ENCODE assay signal across 16 mouse cellular contexts in the genomic region with DNA sequence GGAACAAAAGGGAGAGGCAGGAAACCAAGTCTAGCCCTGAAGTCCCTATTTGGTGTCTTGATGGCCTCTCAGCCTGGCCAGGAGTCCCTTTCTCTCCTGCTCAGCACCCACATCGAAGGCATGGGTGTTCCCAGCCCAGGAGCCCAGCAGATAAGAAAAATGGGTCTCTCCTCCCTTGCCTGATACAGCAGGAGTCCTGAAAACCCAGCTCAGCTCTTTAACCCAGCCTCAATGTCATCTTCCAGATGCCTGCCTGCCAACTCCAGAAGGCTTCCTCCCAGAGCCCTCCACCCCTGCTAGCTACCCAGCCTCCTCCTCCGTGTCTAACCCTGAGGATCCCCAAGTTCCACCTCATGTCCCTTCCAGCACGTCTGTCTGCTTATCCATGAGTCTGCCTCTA. TPM values are rescaled to one million over a fixed set of nuclear protein-coding genes. Genes with fewer than 3 reads are reported as not detected.
A peak's percentile ranks its signal among the peaks of the same experiment; 100 is the strongest.
DNase-seq lines count a peak whose midpoint lies in the region; ATAC-seq and TF ChIP-seq lines count a peak whose summit lies in the region.
"Had no signal": no experiment of that assay in that cellular context is flagged by ENCODE, and none has a peak within 500 bp of the region (broad histone marks: within the 10 kb centered on the region; RNA-seq: fewer than 3 reads in every experiment).

No protein-coding gene starts in this region.

- intact Hi-C loops in heart, adult 2 months (cut with DNase I): no loop called here

- no peak overlapping the region for H3K27ac ChIP-seq in heart, adult 2 months
- H3K27ac ChIP-seq in neural tube, embryonic 15.5 days (replicated peaks): no peak overlapping the region
- no peak overlapping the region for H3K27ac ChIP-seq in stomach, postnatal 0 days (replicated peaks)
- H3K27ac ChIP-seq: embryonic facial prominence, embryonic 12.5 days; hindbrain, embryonic 13.5 days; limb, embryonic 12.5 days had no signal

- no peak for TF ChIP-seq POLR2A in heart, adult 2 months (IDR thresholded peaks at IDR 0.05; ENCODE audit: insufficient read depth, low read depth, low read length)

- no peak for TF ChIP-seq CTCF in heart, adult 2 months (IDR thresholded peaks at IDR 0.05)
- no peak for TF ChIP-seq CTCF in stomach, postnatal 0 days (IDR thresholded peaks at IDR 0.05; ENCODE audit: low read depth)

- ATAC-seq in neural tube, embryonic 15.5 days (ENCODE audit: low FRiP score): no peak
- no peak for ATAC-seq in stomach, postnatal 0 days (ENCODE audit: low FRiP score, low TSS enrichment)

- no peak overlapping the region for H3K4me3 ChIP-seq in heart, adult 2 months
- H3K4me3 ChIP-seq in neural tube, embryonic 15.5 days (replicated peaks): no peak overlapping the region
- H3K4me3 ChIP-seq in stomach, postnatal 0 days (ENCODE audit: low read depth, low read length): no peak overlapping the region
- H3K4me3 ChIP-seq: embryonic facial prominence, embryonic 12.5 days; hindbrain, embryonic 13.5 days; limb, embryonic 12.5 days had no signal

- H3K9me3 ChIP-seq in neural tube, embryonic 15.5 days (replicated peaks): no peaks in the 10 kb centered on the region
- H3K9me3 ChIP-seq in stomach, postnatal 0 days (ENCODE audit: control insufficient read depth, low read length): no peaks in the 10 kb centered on the region
- H3K9me3 ChIP-seq: embryonic facial prominence, embryonic 12.5 days; hindbrain, embryonic 13.5 days had no signal

- no peak overlapping the region for H3K4me2 ChIP-seq in neural tube, embryonic 15.5 days
- H3K4me2 ChIP-seq in stomach, postnatal 0 days (replicated peaks; ENCODE audit: low read depth): no peak overlapping the region
- H3K4me2 ChIP-seq: embryonic facial prominence, embryonic 12.5 days; hindbrain, embryonic 13.5 days; limb, embryonic 12.5 days had no signal

- H3K27me3 ChIP-seq in heart, adult 2 months (ENCODE audit: control insufficient read depth, insufficient read depth, low read length): no peaks in the 10 kb centered on the region
- no peaks in the 10 kb centered on the region for H3K27me3 ChIP-seq in neural tube, embryonic 15.5 days (replicated peaks)
- no peaks in the 10 kb centered on the region for H3K27me3 ChIP-seq in stomach, postnatal 0 days (ENCODE audit: control insufficient read depth, insufficient read depth, low read length)
- H3K27me3 ChIP-seq: embryonic facial prominence, embryonic 12.5 days had no signal

- H3K9ac ChIP-seq in heart, adult 2 months (ENCODE audit: low read depth, low read length): no peak overlapping the region
- no peak overlapping the region for H3K9ac ChIP-seq in neural tube, embryonic 15.5 days (replicated peaks)
- no peak overlapping the region for H3K9ac ChIP-seq in stomach, postnatal 0 days (ENCODE audit: low read length)
- H3K9ac ChIP-seq: embryonic facial prominence, embryonic 12.5 days; hindbrain, embryonic 13.5 days; limb, embryonic 12.5 days had no signal

- DNase-seq in heart, adult 2 months: peak; percentile 1 to 12
- no peak for DNase-seq in heart, postnatal 4 days
- DNase-seq in neural tube, embryonic 10.5 days (ENCODE audit: extremely low spot score, low spot score): peak; percentile 6
- peak; percentile 6 for DNase-seq in urinary bladder, postnatal 10 days (ENCODE audit: low spot score)
- DNase-seq in urinary bladder, postnatal 14 days (ENCODE audit: low spot score): no peak
- DNase-seq in stomach, postnatal 0 days (ENCODE audit: low spot score): peak; percentile 6
- no peak for DNase-seq in adrenal gland, postnatal 10 days
- DNase-seq: adrenal gland, adult 8-10 months; cerebellum, adult 2 months had no signal

- H3K36me3 ChIP-seq in heart, adult 2 months (ENCODE audit: control insufficient read depth, insufficient read depth, low read length): no peaks in the 10 kb centered on the region
- no peaks in the 10 kb centered on the region for H3K36me3 ChIP-seq in neural tube, embryonic 15.5 days
- no peaks in the 10 kb centered on the region for H3K36me3 ChIP-seq in stomach, postnatal 0 days (ENCODE audit: control insufficient read depth, insufficient read depth, low read length)
- H3K36me3 ChIP-seq: embryonic facial prominence, embryonic 12.5 days; hindbrain, embryonic 13.5 days; limb, embryonic 12.5 days had no signal

- WGBS in heart, adult 2 months: 63% methylated on average over 3 of the region's 3 CpGs
- 79% methylated on average over 3 of the region's 3 CpGs for WGBS in neural tube, embryonic 15.5 days
- 58% methylated on average over 3 of the region's 3 CpGs for WGBS in stomach, postnatal 0 days

- peaks cover 6% of the 10 kb centered on the region for H3K4me1 ChIP-seq in heart, adult 2 months (ENCODE audit: control insufficient read depth, insufficient read depth, low read length)
- H3K4me1 ChIP-seq in neural tube, embryonic 15.5 days: no peaks in the 10 kb centered on the region
- H3K4me1 ChIP-seq in stomach, postnatal 0 days (replicated peaks; ENCODE audit: control insufficient read depth, insufficient read depth): no peaks in the 10 kb centered on the region
- H3K4me1 ChIP-seq: embryonic facial prominence, embryonic 12.5 days; limb, embryonic 12.5 days had no signal

- TF ChIP-seq EP300 in heart, adult 2 months (IDR thresholded peaks at IDR 0.05; ENCODE audit: insufficient read depth, low read depth, low read length): no peak
- TF ChIP-seq EP300 in stomach, postnatal 0 days (optimal IDR thresholded peaks at IDR 0.05): no peak

- no peaks in the 10 kb centered on the region for H3K79me2 ChIP-seq in heart, adult 2 months (replicated peaks; ENCODE audit: control insufficient read depth, insufficient read depth, low read length)

RNA-seq across cellular contexts. Expression of gene Zbp1, which starts 1.5 kb away (rescaled TPM):
- total RNA-seq in heart, adult 2 months (2021): under 1 TPM; 0.47 to 0.91 TPM
- polyA plus RNA-seq in heart, adult 2 months (2012; rRNA removed): 1.2 and 1.8 TPM in 2 replicates
- under 1 TPM in 1 of 2 experiments, not detected in 1; 0.14 TPM for total RNA-seq in heart, postnatal 4 days (2021)
- polyA plus RNA-seq in neural tube, embryonic 15.5 days (2015; fragmentation: Nextera tagmentation; extraction: Ambion mirVana): 0.08 and 3.6 TPM in 2 replicates
- polyA plus RNA-seq in stomach, postnatal 0 days (2015; fragmentation: Nextera tagmentation; extraction: Ambion mirVana): 4.6 and 5.0 TPM in 2 replicates
- total RNA-seq in adrenal gland, postnatal 10 days (2021): 1 to 10 TPM in 1 of 2 experiments, under 1 TPM in 1; 0.90 to 2.3 TPM
- total RNA-seq: left cerebral cortex, adult 18-20 months; midbrain, postnatal 0 days had no signal
- polyA plus RNA-seq: embryonic facial prominence, embryonic 12.5 days; heart, embryonic 14.5 days; limb, embryonic 12.5 days had no signal

RNA-seq across cellular contexts. Expression of gene Pmepa1, which starts 59.1 kb away (rescaled TPM):
- total RNA-seq in heart, adult 2 months (2021): 10 to 100 TPM; 28.4 to 31.4 TPM
- polyA plus RNA-seq in heart, adult 2 months (2012; rRNA removed): 37.4 and 41.7 TPM in 2 replicates
- total RNA-seq in heart, postnatal 4 days (2021): 10 to 100 TPM; 53.5 to 57.3 TPM
- 4.5 and 4.6 TPM in 2 replicates for polyA plus RNA-seq in neural tube, embryonic 15.5 days (2015; fragmentation: Nextera tagmentation; extraction: Ambion mirVana)
- 6.1 and 7.0 TPM in 2 replicates for polyA plus RNA-seq in stomach, postnatal 0 days (2015; fragmentation: Nextera tagmentation; extraction: Ambion mirVana)
- 100 to 1,000 TPM in 1 of 2 experiments, 10 to 100 TPM in 1; 83.1 to 111 TPM for total RNA-seq in adrenal gland, postnatal 10 days (2021)

Comparison
In these comparisons a context has a peak if more than half of its experiments do, and no peak if none do; other contexts are left out.
1. DNase-seq: peak in heart, adult 2 months (2 of 2), neural tube, embryonic 10.5 days (single experiment), urinary bladder, postnatal 10 days (single experiment) and stomach, postnatal 0 days (single experiment); none in heart, postnatal 4 days (single experiment), urinary bladder, postnatal 14 days (single experiment) and adrenal gland, postnatal 10 days (single experiment).